Mouse (Mus musculus): ENCODE measurements around the gene 1190005I06Rik.

DNA sequence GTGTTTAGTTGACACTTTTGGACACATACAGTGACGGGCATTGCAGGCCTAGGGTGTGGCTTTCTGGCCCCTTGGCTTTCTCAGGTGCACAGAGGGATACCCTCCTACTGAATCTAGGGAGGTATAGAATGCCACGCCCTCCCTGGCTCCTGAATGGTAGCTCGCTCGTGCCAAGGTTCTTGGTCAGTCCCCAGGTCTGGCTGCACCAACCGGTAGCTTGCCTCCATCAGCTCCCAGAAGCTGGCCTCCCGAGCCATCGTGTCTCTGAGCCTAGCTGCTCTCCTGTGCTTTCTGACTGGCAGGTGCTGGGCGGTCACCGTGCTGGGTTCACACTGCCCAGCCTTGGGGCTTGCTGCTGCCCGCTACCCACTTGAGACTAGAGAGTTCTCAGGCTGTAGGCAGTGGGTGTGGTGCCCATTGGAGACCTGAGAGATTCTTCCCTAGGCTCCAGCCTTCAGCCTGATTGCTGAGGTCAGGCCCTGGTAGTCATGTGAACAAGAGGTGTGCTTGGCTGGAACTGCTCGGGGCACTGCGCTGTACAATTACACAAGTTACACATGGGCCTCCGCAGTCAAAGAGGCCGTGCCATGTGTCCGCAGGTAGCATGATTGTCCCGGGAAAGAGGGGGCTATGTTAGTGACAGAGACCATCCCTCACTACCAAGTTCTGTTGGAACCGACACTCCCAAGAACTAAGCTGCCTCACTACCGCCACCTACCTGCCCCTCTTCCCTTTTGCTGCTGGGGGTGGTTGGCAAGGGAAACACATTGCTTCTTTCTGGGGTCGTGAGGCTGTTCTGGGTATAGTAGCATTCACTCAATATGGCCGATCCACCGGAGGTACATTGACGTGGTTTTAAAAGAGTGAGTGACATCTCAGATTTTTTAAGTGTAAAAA, 85.6 kb downstream of the 1190005I06Rik start:
- TF ChIP-seq POLR2A (IDR thresholded peaks at IDR 0.05; ENCODE audit: insufficient read length, low read depth) (no peak), E2F4 (IDR thresholded peaks at IDR 0.05; ENCODE audit: insufficient read depth) (no peak), USF1 (IDR thresholded peaks at IDR 0.05; ENCODE audit: low read depth) (no peak), POLR2AphosphoS2 (IDR thresholded peaks at IDR 0.05; ENCODE audit: insufficient read length, low read depth) (no peak)
